Mouse (Mus musculus): ENCODE results near the gene Ube2g1. TPM values are rescaled to one million over a fixed set of nuclear protein-coding genes. Genes with fewer than 3 reads are reported as not detected.

Gene Ube2g1
- total RNA-seq (2021) = 10 to 100 TPM; 40.8 to 42.9 TPM
- long read RNA-seq, transcript Ube2g1-203 (7 exons, 3,931 nt) = minor isoform, 6 of 79 reads
- long read RNA-seq, transcript Ube2g1-201 (6 exons, 3,815 nt) = major isoform, 59 of 79 reads
- long read RNA-seq, partial matches to known transcripts = 1 of 79 reads
- long read RNA-seq, other reads (novel, unspliced or antisense) = 13 of 79 reads

GRCm38 (mm10) chr11:72606694-72607407 lies at the start of gene Ube2g1:
Ube2g1 (plus strand) TSS chr11:72607283.
- peak; percentile 98 for DNase-seq (ENCODE audit: low spot score in 2 of 2)

- DNase-seq (ENCODE audit: low spot score in 2 of 2) = no peak
These were observed 48.9 kb upstream of the Ube2g1 start for GRCm38 (mm10) chr11:72558155-72558554.

DNA sequence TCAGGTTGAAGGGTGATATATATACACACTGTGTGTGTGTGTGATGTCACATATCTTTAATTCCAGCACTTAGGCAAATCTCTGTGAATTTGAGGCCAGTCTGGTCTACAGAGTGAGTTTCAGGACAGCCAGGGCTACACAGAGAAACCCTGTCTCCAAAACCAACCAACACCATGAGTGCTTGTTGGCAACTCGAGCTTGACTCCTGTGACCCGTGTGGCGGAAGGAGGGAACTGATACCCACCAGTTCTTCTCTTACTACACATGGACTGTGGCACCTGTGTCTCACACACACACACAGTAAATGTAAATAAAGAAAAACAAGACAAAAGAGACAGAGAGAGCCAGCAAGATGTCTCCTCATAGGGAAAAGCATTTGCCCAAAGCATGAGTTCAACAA lies 46.4 kb upstream of the Ube2g1 start:
- DNase-seq (ENCODE audit: low spot score in 2 of 2) = no peak

- DNase-seq (ENCODE audit: low spot score in 2 of 2) = peak in 1 of 2 experiments; percentile 76
These were observed 42.8 kb upstream of the Ube2g1 start for GRCm38 (mm10) chr11:72564232-72564807.

- DNase-seq (ENCODE audit: low spot score in 2 of 2) = no peak
These were observed 40.8 kb upstream of the Ube2g1 start for GRCm38 (mm10) chr11:72566304-72566703.

DNA sequence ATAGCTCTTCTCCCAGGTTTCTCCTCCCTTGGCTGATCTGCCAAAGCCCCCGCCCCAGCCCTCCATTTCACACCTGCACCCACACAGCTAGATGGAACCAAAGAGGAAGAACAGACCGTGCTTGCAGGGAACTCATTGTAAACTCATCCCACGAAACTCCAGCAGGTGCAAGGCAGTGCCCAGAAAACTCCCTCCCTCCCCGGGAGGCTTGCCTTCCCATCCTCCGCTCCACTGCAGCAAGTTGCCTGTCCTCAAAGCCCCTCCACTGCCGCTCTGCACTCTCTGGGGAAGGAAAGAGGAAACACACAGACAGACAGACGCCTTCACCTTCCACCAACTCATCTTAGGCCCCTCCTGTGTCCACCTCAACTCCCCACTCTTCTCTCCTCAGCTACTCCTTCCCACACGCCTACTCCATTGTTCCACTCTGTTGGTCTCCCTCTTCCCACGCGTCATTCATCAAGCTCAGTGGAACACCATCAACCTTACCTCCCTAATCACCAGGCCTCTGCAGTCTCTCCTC lies 40.2 kb upstream of the Ube2g1 start:
- peak; percentile 76 to 90 for DNase-seq (ENCODE audit: low spot score in 2 of 2)

- no peak for DNase-seq (ENCODE audit: low spot score in 2 of 2)
These were observed 38.0 kb upstream of the Ube2g1 start for GRCm38 (mm10) chr11:72569051-72569450.

- DNase-seq (ENCODE audit: low spot score in 2 of 2) = no peak
These were observed 37.3 kb upstream of the Ube2g1 start for GRCm38 (mm10) chr11:72569671-72570318.

DNA sequence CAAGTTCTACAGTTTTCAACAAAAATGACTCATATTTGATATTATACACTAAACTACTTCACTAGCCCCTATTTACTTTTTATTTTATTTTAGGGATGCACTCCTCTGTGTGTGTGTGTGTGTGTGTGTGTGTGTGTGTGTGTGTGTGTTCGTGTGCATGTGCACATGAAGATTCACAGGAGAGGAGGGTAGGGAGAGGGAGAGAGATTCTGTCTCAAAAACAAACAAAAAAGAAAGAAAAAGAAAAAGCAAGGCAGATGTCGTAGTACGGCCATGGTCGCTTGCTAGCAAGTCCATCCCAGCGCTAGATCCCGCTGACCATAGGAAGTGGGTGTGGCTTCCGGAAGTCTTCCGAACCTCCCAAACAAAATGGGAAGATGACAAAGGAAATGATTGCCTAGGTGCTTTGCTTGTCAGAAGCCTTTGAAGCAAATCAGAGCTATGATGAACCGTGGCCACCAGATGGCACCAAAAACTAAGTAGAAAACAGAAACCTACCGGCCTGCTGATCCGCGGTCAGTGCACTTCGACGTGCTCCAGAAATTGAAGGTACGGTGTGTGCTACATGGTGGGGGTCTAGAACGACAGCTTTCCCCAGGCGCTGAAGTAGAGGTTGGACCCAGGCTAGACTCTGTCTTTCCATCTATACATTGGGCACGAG lies 36.6 kb upstream of the Ube2g1 start:
- DNase-seq (ENCODE audit: low spot score in 2 of 2) = peak; percentile 71 to 90

- DNase-seq (ENCODE audit: low spot score in 2 of 2) = peak in 1 of 2 experiments; percentile 34
These were observed 33.3 kb upstream of the Ube2g1 start for GRCm38 (mm10) chr11:72573819-72574218.

- DNase-seq (ENCODE audit: low spot score in 2 of 2) = no peak
These were observed 31.0 kb upstream of the Ube2g1 start for GRCm38 (mm10) chr11:72576111-72576465.

GRCm38 (mm10) chr11:72576466-72577351 lies 30.4 kb upstream of the Ube2g1 start:
- DNase-seq (ENCODE audit: low spot score in 2 of 2) = peak in 1 of 2 experiments; percentile 38

DNA sequence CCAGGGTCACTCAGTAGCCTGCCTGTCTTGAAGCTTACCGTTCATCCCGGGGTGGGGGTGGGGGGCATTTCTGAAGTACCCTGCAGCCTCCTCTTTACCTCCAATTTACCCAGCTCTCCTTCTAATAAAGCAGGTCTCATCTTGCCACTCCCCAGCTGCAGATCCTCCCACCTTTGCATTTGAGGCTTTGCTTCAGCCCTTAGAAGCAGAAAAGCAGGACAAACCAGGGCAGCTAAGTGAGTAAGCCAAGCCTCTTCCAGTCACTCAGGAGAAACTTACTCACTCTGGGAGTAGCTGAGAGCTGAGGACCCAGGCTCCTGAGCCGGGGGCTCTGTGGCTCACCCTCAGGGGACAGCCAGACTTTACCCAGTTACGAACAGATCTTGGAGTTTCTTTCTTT lies 28.6 kb upstream of the Ube2g1 start:
- no peak for DNase-seq (ENCODE audit: low spot score in 2 of 2)

- DNase-seq (ENCODE audit: low spot score in 2 of 2) = no peak
These were observed 25.3 kb upstream of the Ube2g1 start for GRCm38 (mm10) chr11:72581609-72582447.

- DNase-seq (ENCODE audit: low spot score in 2 of 2) = no peak
These were observed 24.7 kb upstream of the Ube2g1 start for GRCm38 (mm10) chr11:72582448-72582705.

- no peak for DNase-seq (ENCODE audit: low spot score in 2 of 2)
These were observed 24.0 kb upstream of the Ube2g1 start for GRCm38 (mm10) chr11:72583092-72583491.

- no peak for DNase-seq (ENCODE audit: low spot score in 2 of 2)
These were observed 20.5 kb upstream of the Ube2g1 start for GRCm38 (mm10) chr11:72586570-72586969.

DNA sequence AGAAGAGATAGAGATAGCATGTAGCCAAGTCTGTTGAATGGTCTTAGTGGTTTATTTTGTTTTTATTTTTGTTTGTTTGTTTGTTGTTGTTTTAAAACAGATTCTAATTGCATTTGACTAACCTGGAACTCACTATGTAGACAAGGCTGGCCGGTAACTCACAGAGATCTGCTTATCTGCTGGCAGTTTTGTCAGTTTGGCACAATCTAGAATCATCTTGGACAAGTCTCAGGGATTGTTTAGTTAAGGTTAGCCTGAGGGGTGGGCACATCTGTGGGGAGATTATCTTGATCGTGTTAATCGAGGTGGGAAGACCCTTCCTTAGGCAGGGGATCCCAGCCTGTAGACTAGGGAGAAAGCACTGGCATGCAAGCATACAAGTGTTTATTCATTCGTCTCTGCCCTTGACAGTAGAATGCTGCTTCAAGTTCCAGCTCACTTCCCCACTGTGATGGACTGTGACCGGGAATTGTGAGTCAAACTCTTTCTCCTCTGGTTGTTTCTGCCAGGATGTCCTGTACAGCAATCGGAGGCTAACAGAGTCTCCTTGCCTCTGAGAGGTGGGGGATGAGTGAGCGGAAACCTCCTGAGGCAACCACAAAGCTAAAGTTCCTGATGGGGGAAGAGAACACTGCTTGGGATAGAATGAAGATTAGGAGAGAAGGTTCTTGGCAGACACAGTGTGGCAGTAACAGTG lies 19.4 kb upstream of the Ube2g1 start:
- no peak for DNase-seq (ENCODE audit: low spot score in 2 of 2)
